Mouse (Mus musculus) limb, embryonic 10.5 days (tissue): ENCODE results near the gene Atp2c1. TPM values are rescaled to one million over a fixed set of nuclear protein-coding genes. Genes with fewer than 3 reads are reported as not detected.

ENCODE experiments used
- DNase-seq: peaks from one replicate; pipeline ENCODE4 v3.0.0-alpha.2; 2017; ENCODE audit warnings: low spot score
- H3K27ac ChIP-seq: fragments of 300-500 bp; sonication (generic); 2 replicates; pipeline ENCODE4 v1.5.1; 2016; ENCODE audit warnings: mild to moderate bottlenecking
- H3K27me3 ChIP-seq: fragments of 300-500 bp; sonication (generic); 2 replicates; pipeline ENCODE4 v1.6.1; 2016; ENCODE audit warnings: low read depth, mild to moderate bottlenecking; ENCODE audit not compliant: poor library complexity, severe bottlenecking
- H3K36me3 ChIP-seq: fragments of 300-500 bp; sonication (generic); 2 replicates; pipeline ENCODE4 v1.6.1; 2016; ENCODE audit warnings: mild to moderate bottlenecking, moderate library complexity
- H3K4me1 ChIP-seq: fragments of 300-500 bp; sonication (generic); 2 replicates; pipeline ENCODE4 v1.6.1; 2016
- H3K4me3 ChIP-seq: fragments of 300-500 bp; sonication (generic); 2 replicates; pipeline ENCODE4 v1.5.1; 2016; ENCODE audit warnings: mild to moderate bottlenecking, moderate library complexity
- H3K9me3 ChIP-seq: fragments of 300-500 bp; sonication (generic); replicated peaks from 2 replicates; pipeline ENCODE4 v1.6.1; 2016; ENCODE audit warnings: mild to moderate bottlenecking
- WGBS: fragments of 180-500 bp; shearing (Covaris S2); methylation state at CpG from one replicate; pipeline ENCODE4 v1.1.7; 2016; 5-methylcytosine and 5-hydroxymethylcytosine counted together
- polyA plus RNA-seq: library from polyadenylated mRNA; unstranded; fragments of >200 nt; fragmentation: Nextera tagmentation; extraction: Ambion mirVana; gene quantifications from 2 replicates; pipeline ENCODE4 v1.2.1, GENCODE M21; 2016

The Atp2c1 gene
- polyA plus RNA-seq, 1 experiment from 2014 or later = 53.6 TPM

GRCm38 (mm10) chr9:105522063-105522462 is 5.1 kb downstream of the Atp2c1 start:
- H3K9me3 ChIP-seq = no peaks in the 10 kb centered on the region
- WGBS = 63% methylated on average over 3 of the region's 3 CpGs
- H3K27ac ChIP-seq = no peak overlapping the region
- peaks cover 19% of the 10 kb centered on the region for H3K4me1 ChIP-seq
- no peak for DNase-seq
- no peaks in the 10 kb centered on the region for H3K36me3 ChIP-seq
- no peak overlapping the region for H3K4me3 ChIP-seq
- no peaks in the 10 kb centered on the region for H3K27me3 ChIP-seq

- Histone ChIP-seq H3K4me1 (peaks cover 19% of the 10 kb centered on the region), H3K4me3 (no peak overlapping the region), H3K9me3 (no peaks in the 10 kb centered on the region), H3K36me3 (no peaks in the 10 kb centered on the region), H3K27me3 (no peaks in the 10 kb centered on the region), H3K27ac (no peak overlapping the region)
- WGBS = 42% methylated on average over 24 of the region's 24 CpGs
- DNase-seq = no peak
These were observed 6.2 kb downstream of the Atp2c1 start for GRCm38 (mm10) chr9:105520776-105521552.

GRCm38 (mm10) chr9:105519278-105519883 is 7.7 kb downstream of the Atp2c1 start:
- 53% methylated on average over 6 of the region's 6 CpGs for WGBS
- Histone ChIP-seq H3K4me3 (no peak overlapping the region), H3K4me1 (peaks cover 14% of the 10 kb centered on the region), H3K27ac (no peak overlapping the region), H3K36me3 (no peaks in the 10 kb centered on the region), H3K27me3 (no peaks in the 10 kb centered on the region), H3K9me3 (no peaks in the 10 kb centered on the region)
- no peak for DNase-seq

GRCm38 (mm10) chr9:105503690-105504089 is 23.4 kb downstream of the Atp2c1 start:
- Histone ChIP-seq H3K27ac (no peak overlapping the region), H3K27me3 (no peaks in the 10 kb centered on the region), H3K4me3 (no peak overlapping the region), H3K36me3 (no peaks in the 10 kb centered on the region), H3K9me3 (no peaks in the 10 kb centered on the region), H3K4me1 (no peaks in the 10 kb centered on the region)
- WGBS = 88% methylated on average over 5 of the region's 5 CpGs
- no peak for DNase-seq

DNA sequence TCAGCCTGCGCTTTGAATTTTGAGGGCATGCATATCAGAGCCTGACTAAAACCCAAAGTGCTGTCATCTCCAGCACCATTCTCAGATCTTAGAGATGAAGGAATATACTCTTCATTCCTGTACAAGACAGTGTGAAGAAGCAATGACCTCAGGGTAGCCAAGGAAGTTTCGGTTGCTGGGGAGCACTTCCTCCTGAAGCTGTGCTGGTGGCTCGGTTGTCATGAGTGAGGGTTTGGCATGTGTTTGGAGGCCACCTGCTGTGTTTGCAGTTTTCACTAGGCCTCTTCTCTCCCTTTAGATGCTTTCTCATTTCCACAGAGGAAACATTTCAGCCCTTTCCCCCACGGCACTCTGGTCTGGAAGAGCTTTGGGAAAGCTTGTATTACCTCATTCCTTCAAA is 24.7 kb downstream of the Atp2c1 start:
- Histone ChIP-seq H3K27me3 (no peaks in the 10 kb centered on the region), H3K36me3 (no peaks in the 10 kb centered on the region), H3K4me3 (no peak overlapping the region), H3K4me1 (no peaks in the 10 kb centered on the region), H3K9me3 (no peaks in the 10 kb centered on the region), H3K27ac (no peak overlapping the region)
- DNase-seq = no peak
- WGBS = 76% methylated on average over 4 of the region's 4 CpGs

- Histone ChIP-seq H3K4me3 (peak overlapping the region; percentile 97), H3K9me3 (no peaks in the 10 kb centered on the region)
These were observed 31.6 kb downstream of the Atp2c1 start for GRCm38 (mm10) chr9:105495316-105496174.

DNA sequence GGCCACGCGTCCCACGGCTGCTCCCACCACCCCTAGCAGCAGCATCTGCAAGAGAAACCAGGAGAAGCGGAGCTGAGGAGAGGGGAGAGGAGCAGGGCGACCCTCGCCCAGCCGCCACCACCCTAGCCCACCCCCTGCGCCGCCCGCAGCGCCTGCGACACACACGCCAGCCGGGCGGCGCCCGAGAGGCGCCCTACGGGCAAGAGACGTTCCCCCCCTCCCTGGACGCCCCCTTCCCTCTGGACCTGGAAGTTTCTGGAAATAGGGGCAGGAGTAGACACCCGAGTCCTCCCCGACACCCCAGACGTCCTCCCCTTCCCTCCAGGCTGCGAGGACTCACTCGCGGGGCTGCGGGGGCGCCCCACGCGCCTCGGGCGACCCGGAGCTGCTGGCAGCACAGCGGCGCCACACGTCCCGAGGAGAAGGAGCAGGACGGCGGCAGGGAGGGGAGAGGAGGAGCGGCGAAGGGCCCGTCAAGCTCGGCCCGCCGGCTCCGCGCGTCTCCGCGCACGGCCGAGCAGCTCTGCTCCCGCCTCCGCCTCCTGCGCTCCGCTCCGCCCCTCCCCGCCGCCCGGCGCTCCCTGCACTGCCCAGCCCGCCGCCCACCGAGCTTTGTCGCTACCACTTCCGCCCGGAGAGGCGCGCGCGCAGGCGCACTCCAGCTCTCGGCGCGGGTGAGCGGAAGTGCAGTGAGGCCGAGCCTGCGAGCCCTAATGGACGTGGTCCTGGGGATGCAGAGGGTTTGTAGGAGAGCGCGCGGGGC is 32.4 kb downstream of the Atp2c1 start:
- H3K4me3 ChIP-seq = peak overlapping the region; percentile 97
- H3K9me3 ChIP-seq = no peaks in the 10 kb centered on the region
- H3K4me1 ChIP-seq = peaks cover 16% of the 10 kb centered on the region
- WGBS = under 1% methylated on average over 70 of the region's 83 CpGs
- peak overlapping the region; percentile 99 for H3K27ac ChIP-seq
- DNase-seq = peak; percentile 97
- 0 out of 2 replicates have a peak, but pooled peaks cover 4% of the 10 kb centered on the region for H3K36me3 ChIP-seq
- H3K27me3 ChIP-seq = no peaks in the 10 kb centered on the region

More at GRCm38 (mm10) chr9:105495316-105496174, 31.6 kb downstream of the Atp2c1 start:
- no peaks in the 10 kb centered on the region for H3K27me3 ChIP-seq
- H3K36me3 ChIP-seq = no peaks in the 10 kb centered on the region
- WGBS = 2% methylated on average over 39 of the region's 39 CpGs
- peak; percentile 47 for DNase-seq
- H3K4me1 ChIP-seq = peaks cover 16% of the 10 kb centered on the region
- peak overlapping the region; percentile 99 for H3K27ac ChIP-seq

- Histone ChIP-seq H3K4me3 (no peak overlapping the region), H3K27ac (no peak overlapping the region), H3K9me3 (no peaks in the 10 kb centered on the region), H3K27me3 (no peaks in the 10 kb centered on the region), H3K36me3 (peaks cover 12% of the 10 kb centered on the region; the same call in 1 of the 2 replicates), H3K4me1 (peaks cover 16% of the 10 kb centered on the region)
- WGBS = 60% methylated on average over 3 of the region's 3 CpGs
- DNase-seq = no peak
These were observed 34.4 kb downstream of the Atp2c1 start for GRCm38 (mm10) chr9:105492744-105493143.

GRCm38 (mm10) chr9:105488363-105488762 is 38.8 kb downstream of the Atp2c1 start:
- H3K27me3 ChIP-seq = no peaks in the 10 kb centered on the region
- H3K36me3 ChIP-seq = peaks cover 12% of the 10 kb centered on the region; the same call in 1 of the 2 replicates
- peaks cover 4% of the 10 kb centered on the region; the same call in 1 of the 2 replicates for H3K4me1 ChIP-seq
- no peaks in the 10 kb centered on the region for H3K9me3 ChIP-seq
- no peak overlapping the region for H3K27ac ChIP-seq
- WGBS = 91% methylated on average over 5 of the region's 5 CpGs
- DNase-seq = no peak
- no peak overlapping the region for H3K4me3 ChIP-seq

GRCm38 (mm10) chr9:105484338-105485084 is 42.6 kb downstream of the Atp2c1 start:
- H3K36me3 ChIP-seq = peaks cover 12% of the 10 kb centered on the region; the same call in 1 of the 2 replicates
- H3K9me3 ChIP-seq = no peaks in the 10 kb centered on the region
- no peak for DNase-seq
- H3K4me3 ChIP-seq = no peak overlapping the region
- WGBS = 89% methylated on average over 5 of the region's 5 CpGs
- H3K27me3 ChIP-seq = no peaks in the 10 kb centered on the region
- no peaks in the 10 kb centered on the region for H3K4me1 ChIP-seq
- no peak overlapping the region for H3K27ac ChIP-seq

DNA sequence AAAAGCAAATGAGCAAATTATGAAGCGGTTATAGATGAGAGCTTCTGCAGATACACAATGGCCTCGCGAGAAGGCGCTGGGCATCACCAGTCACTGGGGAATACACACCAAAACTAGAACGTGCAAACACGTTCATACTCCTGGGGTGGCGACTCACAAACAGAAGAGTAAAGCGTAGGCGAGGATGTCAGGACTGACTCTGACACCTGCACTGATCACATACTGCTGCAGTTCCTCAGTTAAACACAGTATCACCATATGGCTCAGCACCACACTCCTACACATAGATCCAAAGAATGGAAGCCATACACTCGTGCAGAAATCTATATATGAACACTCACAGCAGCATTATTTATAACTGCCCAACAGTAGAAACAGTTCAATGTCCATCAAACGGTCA is 43.2 kb downstream of the Atp2c1 start:
- WGBS = 91% methylated on average over 11 of the region's 11 CpGs
- no peaks in the 10 kb centered on the region for H3K4me1 ChIP-seq

More for the DNA sequence above, 43.2 kb downstream of the Atp2c1 start:
- peaks cover 11% of the 10 kb centered on the region; the same call in 1 of the 2 replicates for H3K36me3 ChIP-seq
- no peak for DNase-seq
- no peaks in the 10 kb centered on the region for H3K27me3 ChIP-seq
- H3K4me3 ChIP-seq = no peak overlapping the region
- H3K27ac ChIP-seq = no peak overlapping the region
- H3K9me3 ChIP-seq = no peaks in the 10 kb centered on the region
